Mouse (Mus musculus): ENCODE results near the gene Morn3.

GRCm38 (mm10) chr5:123033646-123034160, 13.1 kb downstream of the Morn3 start:
- TF ChIP-seq HCFC1 (IDR thresholded peaks at IDR 0.05; ENCODE audit: borderline replicate concordance, insufficient read depth, low read length) (no peak), ZC3H11A (IDR thresholded peaks at IDR 0.05; ENCODE audit: borderline replicate concordance, low read depth, low read length) (no peak), ZNF384 (IDR thresholded peaks at IDR 0.05; ENCODE audit: low read depth, low read length) (no peak)

Data from ES-E14 (cell line).